Comparison of ENCODE assay signal across 9 mouse cellular contexts in the genomic region with DNA sequence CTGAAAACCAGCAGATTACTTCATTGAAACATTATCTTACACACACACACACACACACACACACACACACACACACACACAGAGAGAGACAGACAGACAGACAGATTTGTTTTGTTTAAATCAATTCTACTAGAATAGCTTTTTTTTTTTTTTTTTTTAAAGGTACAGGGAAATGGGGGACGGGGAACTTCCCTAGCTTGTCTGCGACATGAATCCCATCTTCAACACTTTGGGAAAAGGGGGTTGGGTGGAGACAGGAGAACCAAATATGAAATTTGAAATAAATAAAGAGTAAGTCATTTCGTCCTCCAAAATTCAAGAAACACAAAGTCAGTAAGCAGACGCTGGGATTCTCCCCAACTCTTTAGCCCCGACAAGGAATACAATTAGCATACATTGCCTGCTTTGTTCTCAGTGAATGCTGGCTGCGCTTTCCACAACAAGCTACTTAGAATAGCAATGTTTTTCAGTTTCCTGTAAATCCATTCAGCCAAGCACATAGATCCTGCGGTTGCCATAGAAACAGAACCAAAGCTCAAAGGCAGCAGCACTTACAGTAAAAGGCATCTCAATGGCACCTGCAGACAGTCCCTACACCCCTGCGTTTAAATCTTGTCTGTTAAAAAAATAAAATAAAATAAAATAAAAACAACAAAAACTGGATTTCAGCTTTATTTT.
DNase-seq lines count a peak whose midpoint lies in the region; ATAC-seq and TF ChIP-seq lines count a peak whose summit lies in the region.
"Had no signal": no experiment of that assay in that cellular context is flagged by ENCODE, and none has a peak within 500 bp of the region (broad histone marks: within the 10 kb centered on the region; RNA-seq: fewer than 3 reads in every experiment).

No protein-coding gene starts in this region.

- ATAC-seq in embryonic facial prominence, embryonic 11.5 days (replicated peaks; ENCODE audit: insufficient number of reproducible peaks, low FRiP score, low TSS enrichment, low read depth): no peak
- peak; percentile 42 for ATAC-seq in inflammation-experienced regulatory T-cells, adult 6 months
- ATAC-seq in stomach, postnatal 0 days (ENCODE audit: low FRiP score, low TSS enrichment): no peak
- ATAC-seq: Patski had no signal

- no peak for TF ChIP-seq EP300 in stomach, postnatal 0 days (optimal IDR thresholded peaks at IDR 0.05)

- H3K9ac ChIP-seq in embryonic facial prominence, embryonic 11.5 days (replicated peaks; ENCODE audit: low read length): no peak overlapping the region
- H3K9ac ChIP-seq in stomach, postnatal 0 days (ENCODE audit: low read length): no peak overlapping the region

- H3K9me3 ChIP-seq in embryonic facial prominence, embryonic 11.5 days (replicated peaks; ENCODE audit: control insufficient read depth, low read length): no peaks in the 10 kb centered on the region
- no peaks in the 10 kb centered on the region for H3K9me3 ChIP-seq in stomach, postnatal 0 days (ENCODE audit: control insufficient read depth, low read length)

- H3K36me3 ChIP-seq in embryonic facial prominence, embryonic 11.5 days (replicated peaks; ENCODE audit: control insufficient read depth, insufficient read depth, low read depth, low read length): no peaks in the 10 kb centered on the region
- no peaks in the 10 kb centered on the region for H3K36me3 ChIP-seq in stomach, postnatal 0 days (ENCODE audit: control insufficient read depth, insufficient read depth, low read length)

- WGBS in embryonic facial prominence, embryonic 11.5 days: 10% methylated on average over 8 of the region's 8 CpGs
- 28% methylated on average over 8 of the region's 8 CpGs for WGBS in stomach, postnatal 0 days

- peak; percentile 32 to 71 for DNase-seq in layer of hippocampus, adult 2 months (ENCODE audit: low spot score in 2 of 2)
- no peak for DNase-seq in layer of hippocampus, postnatal 10 days (ENCODE audit: low spot score in 2 of 2)
- DNase-seq in embryonic facial prominence, embryonic 11.5 days (ENCODE audit: low spot score): peak; percentile 63
- peak; percentile 63 to 85 for DNase-seq in right cerebral cortex, postnatal 10 days (ENCODE audit: low spot score in 2 of 2)
- DNase-seq in gastrocnemius, postnatal 10 days: no peak
- DNase-seq in stomach, postnatal 0 days (ENCODE audit: low spot score): no peak
- DNase-seq in cerebellum, postnatal 14 days: no peak

- no peak overlapping the region for H3K4me2 ChIP-seq in embryonic facial prominence, embryonic 11.5 days (ENCODE audit: low read depth, low read length)
- H3K4me2 ChIP-seq in stomach, postnatal 0 days (replicated peaks; ENCODE audit: low read depth): no peak overlapping the region

- no peaks in the 10 kb centered on the region; the same call in 1 of the 2 replicates for H3K4me1 ChIP-seq in embryonic facial prominence, embryonic 11.5 days (ENCODE audit: control insufficient read depth, insufficient read depth, low read length)
- no peaks in the 10 kb centered on the region for H3K4me1 ChIP-seq in stomach, postnatal 0 days (replicated peaks; ENCODE audit: control insufficient read depth, insufficient read depth)

- H3K27ac ChIP-seq in layer of hippocampus, adult 2 months: peak overlapping the region; percentile 82
- no peak overlapping the region for H3K27ac ChIP-seq in embryonic facial prominence, embryonic 11.5 days (replicated peaks; ENCODE audit: low read depth, low read length)
- no peak overlapping the region for H3K27ac ChIP-seq in stomach, postnatal 0 days (replicated peaks)

- H3K4me3 ChIP-seq in layer of hippocampus, adult 2 months: peak overlapping the region; percentile 44
- H3K4me3 ChIP-seq in embryonic facial prominence, embryonic 11.5 days (ENCODE audit: low read depth, low read length): no peak overlapping the region
- no peak overlapping the region for H3K4me3 ChIP-seq in stomach, postnatal 0 days (ENCODE audit: low read depth, low read length)

- no peak for TF ChIP-seq CTCF in layer of hippocampus, adult 2 months (conservative IDR thresholded peaks at IDR 0.05)
- TF ChIP-seq CTCF in stomach, postnatal 0 days (IDR thresholded peaks at IDR 0.05; ENCODE audit: low read depth): no peak

- H3K27me3 ChIP-seq in embryonic facial prominence, embryonic 11.5 days (ENCODE audit: control insufficient read depth, insufficient read depth, low read length): no peaks in the 10 kb centered on the region
- no peaks in the 10 kb centered on the region for H3K27me3 ChIP-seq in stomach, postnatal 0 days (ENCODE audit: control insufficient read depth, insufficient read depth, low read length)
- H3K27me3 ChIP-seq: Patski had no signal

Comparison
In these comparisons a context has a peak if more than half of its experiments do, and no peak if none do; other contexts are left out.
1. DNase-seq: peak in layer of hippocampus, adult 2 months (2 of 2), embryonic facial prominence, embryonic 11.5 days (single experiment) and right cerebral cortex, postnatal 10 days (2 of 2); none in layer of hippocampus, postnatal 10 days (0 of 2), gastrocnemius, postnatal 10 days (single experiment), stomach, postnatal 0 days (single experiment) and cerebellum, postnatal 14 days (0 of 2).